Mouse (Mus musculus): ENCODE results near the gene Gm9936.
"Not testable (repeated sequence)": the region's sequence is repeated elsewhere in the genome, so short reads cannot be mapped to it uniquely, and the experiment has no call there.

DNA sequence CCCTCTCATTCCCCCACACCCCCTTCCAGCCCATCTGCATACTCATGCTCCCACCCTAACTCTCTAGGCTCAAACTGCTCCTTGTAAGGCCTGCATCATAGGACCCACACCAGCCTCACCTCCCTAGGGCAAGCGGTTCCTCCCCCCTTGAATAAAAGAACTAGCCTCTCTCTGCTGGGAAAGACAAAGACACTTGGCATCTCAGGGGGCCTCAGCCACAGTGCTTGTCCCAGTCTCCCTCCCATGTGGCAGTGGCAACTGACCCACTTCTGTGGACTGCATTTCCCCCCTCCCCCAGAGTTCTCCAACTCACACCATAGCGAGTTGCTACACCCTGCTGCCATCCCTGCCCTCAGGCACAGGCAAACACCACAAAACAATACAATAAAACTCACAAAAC, 14.1 kb downstream of the Gm9936 start:
- not testable (repeated sequence) for TF ChIP-seq CTCF (IDR thresholded peaks at IDR 0.05; ENCODE audit: control insufficient read depth, insufficient read depth, low read length); POLR2A (IDR thresholded peaks at IDR 0.05; ENCODE audit: borderline replicate concordance, control insufficient read depth, low read depth, low read length)
